Mouse (Mus musculus) heart, postnatal 0 days (tissue): ENCODE measurements at regions not wholly inside any gene's neighbourhood (a gene's known extent, or its start where the extent isn't known, plus 50 kb on each side); places are given as distances from the start of the nearest gene placed in this dataset.

Source experiments
- ATAC-seq: fragments of 200-750 bp; cut with Nextera tagmentation; 2 replicates; pipeline ENCODE4 v1.8.0; 2017; ENCODE audit warnings: low read depth, moderate number of reproducible peaks, moderate library complexity; ENCODE audit not compliant: insufficient read depth
- DNase-seq: peaks from one replicate; pipeline ENCODE4 v3.0.0-alpha.2; 2016; ENCODE audit warnings: low spot score
- H3K27ac ChIP-seq: fragments of 300-500 bp; sonication (generic); 2 replicates; pipeline ENCODE4 v1.5.1; 2014; ENCODE audit warnings: low read depth, mild to moderate bottlenecking
- H3K27me3 ChIP-seq: fragments of 300-500 bp; sonication (generic); 2 replicates; pipeline ENCODE4 v1.6.1; 2014; ENCODE audit warnings: low read length, mixed read lengths; ENCODE audit not compliant: control insufficient read depth, insufficient read depth
- H3K36me3 ChIP-seq: fragments of 300-500 bp; sonication (generic); replicated peaks from 2 replicates; pipeline ENCODE4 v1.6.1; 2014; ENCODE audit warnings: low read length, mixed read lengths; ENCODE audit not compliant: control insufficient read depth, insufficient read depth
- H3K4me1 ChIP-seq: fragments of 300-500 bp; sonication (generic); 2 replicates; pipeline ENCODE4 v1.6.1; 2014; ENCODE audit warnings: antibody characterized with exemption; ENCODE audit not compliant: control insufficient read depth, insufficient read depth
- H3K4me2 ChIP-seq: fragments of 300-500 bp; sonication (generic); 2 replicates; pipeline ENCODE4 v1.6.1; 2014; ENCODE audit warnings: low read depth, mild to moderate bottlenecking, low read length, moderate library complexity
- H3K4me3 ChIP-seq: fragments of 300-500 bp; sonication (generic); 2 replicates; pipeline ENCODE4 v1.5.1; 2014; ENCODE audit warnings: low read depth, low read length
- H3K9ac ChIP-seq: fragments of 300-500 bp; sonication (generic); replicated peaks from 2 replicates; pipeline ENCODE4 v1.6.1; 2014; ENCODE audit warnings: low read depth, low read length, mixed read lengths
- H3K9me3 ChIP-seq: fragments of 300-500 bp; sonication (generic); replicated peaks from 2 replicates; pipeline ENCODE4 v1.6.1; 2016; ENCODE audit warnings: low read length; ENCODE audit not compliant: control insufficient read depth
- CTCF ChIP-seq: IDR thresholded peaks from 2 replicates; pipeline ENCODE4 v1.5.1; 2016; ENCODE audit warnings: antibody characterized with exemption, control low read depth, low read depth
- EP300 ChIP-seq: IDR thresholded peaks from 2 replicates; pipeline ENCODE4 v1.6.1; 2016; ENCODE audit warnings: antibody characterized with exemption, low read depth
- WGBS: fragments of 180-500 bp; shearing (Covaris S2); extraction: QIAGEN DNeasy Blood & Tissue Kit; methylation state at CpG from one replicate; pipeline ENCODE4 v1.1.7; 2014; 5-methylcytosine and 5-hydroxymethylcytosine counted together

GRCm38 (mm10) chr9:71404396-71405135 is 81.2 kb downstream of the Polr2m start:
- Histone ChIP-seq H3K9ac (no peak overlapping the region), H3K27ac (peak overlapping the region; percentile 62; the same call in 1 of the 2 replicates)

GRCm38 (mm10) chr9:71401667-71402066 is 84.1 kb downstream of the Polr2m start:
- Histone ChIP-seq H3K4me1 (no peaks in the 10 kb centered on the region), H3K9ac (no peak overlapping the region), H3K27me3 (no peaks in the 10 kb centered on the region; the same call in 1 of the 2 replicates), H3K36me3 (no peaks in the 10 kb centered on the region), H3K27ac (no peak overlapping the region), H3K9me3 (no peaks in the 10 kb centered on the region), H3K4me2 (no peak overlapping the region), H3K4me3 (no peak overlapping the region)
- TF ChIP-seq EP300: no peak
- TF ChIP-seq CTCF: no peak
- no peak for ATAC-seq
- WGBS: 79% methylated on average over 1 of the region's 1 CpGs
- no peak for DNase-seq

More at GRCm38 (mm10) chr9:71404396-71405135, 81.2 kb downstream of the Polr2m start:
- no peaks in the 10 kb centered on the region for H3K4me1 ChIP-seq
- H3K4me2 ChIP-seq: no peak overlapping the region
- ATAC-seq (peak; percentile 55; the same call in 1 of the 2 replicates), DNase-seq (peak; percentile 70)
- no peaks in the 10 kb centered on the region for H3K9me3 ChIP-seq
- WGBS: 60% methylated on average over 8 of the region's 8 CpGs
- no peaks in the 10 kb centered on the region for H3K36me3 ChIP-seq
- no peaks in the 10 kb centered on the region; the same call in 1 of the 2 replicates for H3K27me3 ChIP-seq
- H3K4me3 ChIP-seq: no peak overlapping the region
- TF ChIP-seq EP300 (no peak), CTCF (no peak)

DNA sequence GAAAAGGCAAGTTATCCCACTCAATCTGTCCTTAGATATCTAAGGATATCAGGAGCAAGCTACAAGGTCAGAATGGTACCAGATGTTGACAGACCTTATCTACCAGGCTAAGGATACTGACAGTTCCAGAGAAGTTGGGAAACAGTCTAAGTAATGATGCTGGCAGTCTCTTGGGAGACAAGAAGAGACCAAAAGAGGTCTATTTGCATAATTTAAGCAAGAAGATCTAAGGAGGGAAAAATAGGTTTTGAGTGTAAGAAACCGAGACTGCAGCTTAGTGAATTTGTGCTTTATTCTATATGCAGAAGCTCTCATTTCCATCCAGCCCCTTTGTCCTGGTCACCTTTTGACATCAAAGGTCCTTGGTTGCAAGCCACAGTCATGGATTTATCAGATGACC is 86.4 kb downstream of the Polr2m start:
- Histone ChIP-seq H3K9ac (no peak overlapping the region), H3K4me1 (no peaks in the 10 kb centered on the region), H3K27me3 (no peaks in the 10 kb centered on the region), H3K4me3 (no peak overlapping the region), H3K9me3 (no peaks in the 10 kb centered on the region), H3K4me2 (no peak overlapping the region), H3K36me3 (no peaks in the 10 kb centered on the region), H3K27ac (no peak overlapping the region)
- no peak for ATAC-seq
- 74% methylated on average over 1 of the region's 1 CpGs for WGBS
- no peak for DNase-seq
- TF ChIP-seq EP300 (no peak), CTCF (no peak)

- Histone ChIP-seq H3K9ac (no peak overlapping the region), H3K9me3 (no peaks in the 10 kb centered on the region), H3K4me2 (no peak overlapping the region), H3K36me3 (no peaks in the 10 kb centered on the region), H3K4me3 (no peak overlapping the region), H3K4me1 (no peaks in the 10 kb centered on the region), H3K27me3 (no peaks in the 10 kb centered on the region), H3K27ac (no peak overlapping the region)
- ATAC-seq: no peak
- DNase-seq: no peak
- WGBS: 62% methylated on average over 7 of the region's 7 CpGs
- TF ChIP-seq CTCF (no peak), EP300 (no peak)
Measured at GRCm38 (mm10) chr9:71396784-71397183, 89.0 kb downstream of the Polr2m start.

DNA sequence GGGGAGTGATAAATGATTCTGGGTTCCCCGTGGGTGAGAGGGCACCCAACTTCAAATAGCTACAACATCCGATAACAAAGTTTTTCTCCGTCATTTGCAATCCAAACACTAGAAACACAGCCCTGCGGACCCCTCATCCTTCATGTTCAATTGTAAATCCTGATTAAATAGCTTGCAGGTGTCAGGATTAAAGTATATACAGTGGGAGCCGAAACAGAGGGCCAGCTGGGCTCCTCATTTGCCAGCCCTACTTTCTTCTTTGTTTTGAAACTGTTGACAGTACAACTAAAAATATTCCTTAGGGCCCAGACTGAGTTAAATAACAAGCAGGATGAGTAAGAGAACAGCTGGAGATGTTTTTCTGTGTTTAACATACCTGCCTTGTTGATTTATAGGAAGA is 95.5 kb downstream of the Polr2m start:
- Histone ChIP-seq H3K9ac (no peak overlapping the region), H3K4me3 (no peak overlapping the region), H3K9me3 (no peaks in the 10 kb centered on the region), H3K36me3 (no peaks in the 10 kb centered on the region), H3K27me3 (no peaks in the 10 kb centered on the region), H3K4me1 (no peaks in the 10 kb centered on the region), H3K27ac (no peak overlapping the region), H3K4me2 (no peak overlapping the region)
- 76% methylated on average over 5 of the region's 5 CpGs for WGBS
- ATAC-seq (no peak), DNase-seq (no peak)
- TF ChIP-seq CTCF (no peak), EP300 (no peak)

DNA sequence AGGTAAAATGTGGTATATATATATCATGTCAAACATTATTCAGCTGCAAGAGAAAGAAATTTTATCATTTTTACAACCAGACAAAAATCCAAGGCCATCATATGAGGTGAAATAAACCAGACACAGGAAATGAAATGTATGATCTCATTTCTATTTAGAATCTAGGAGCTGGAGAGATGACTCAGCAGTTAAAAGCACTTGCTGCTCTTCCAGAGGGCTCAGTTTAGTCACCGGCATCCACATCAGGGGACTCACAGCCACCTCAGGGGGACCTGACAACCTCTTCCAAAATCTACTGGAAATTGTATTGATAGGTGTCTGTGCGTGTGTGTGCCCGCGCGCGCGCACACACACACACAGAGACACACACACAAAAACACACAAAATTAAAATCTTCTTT is 98.3 kb downstream of the Polr2m start:
- Histone ChIP-seq H3K4me2 (no peak overlapping the region), H3K36me3 (no peaks in the 10 kb centered on the region), H3K4me1 (no peaks in the 10 kb centered on the region), H3K27ac (no peak overlapping the region), H3K9ac (no peak overlapping the region), H3K27me3 (no peaks in the 10 kb centered on the region), H3K9me3 (no peaks in the 10 kb centered on the region), H3K4me3 (no peak overlapping the region)
- no peak for TF ChIP-seq EP300
- no peak for TF ChIP-seq CTCF
- 78% methylated on average over 7 of the region's 7 CpGs for WGBS
- ATAC-seq (peak; percentile 49; the same call in 1 of the 2 replicates), DNase-seq (peak; percentile 73)
